Mouse (Mus musculus): Measurements from ENCODE around the gene Ppp1r1a. TPM values are rescaled to one million over a fixed set of nuclear protein-coding genes. Genes with fewer than 3 reads are reported as not detected.

The Ppp1r1a gene
- polyA plus RNA-seq, 1 experiment: 19.9 TPM

- Histone ChIP-seq H3K9me3 (replicated peaks; ENCODE audit: control insufficient read depth, insufficient read depth, low read length, poor library complexity, severe bottlenecking) (no peaks in the 10 kb centered on the region), H3K9ac (ENCODE audit: low read depth, poor library complexity, severe bottlenecking) (no peak overlapping the region), H3K4me1 (ENCODE audit: control insufficient read depth, insufficient read depth, low read length) (peaks cover 3% of the 10 kb centered on the region), H3K27me3 (ENCODE audit: control insufficient read depth, insufficient read depth, low read length, poor library complexity, severe bottlenecking) (peaks cover 4% of the 10 kb centered on the region; the same call in 1 of the 2 replicates), H3K36me3 (ENCODE audit: control insufficient read depth, insufficient read depth, low read length, poor library complexity, severe bottlenecking) (no peaks in the 10 kb centered on the region), H3K4me3 (ENCODE audit: low read depth, low read length) (no peak overlapping the region), H3K27ac (ENCODE audit: insufficient read depth, low read length) (no peak overlapping the region)
- TF ChIP-seq POLR2A (IDR thresholded peaks at IDR 0.05; ENCODE audit: insufficient read depth, low read length) (no peak), CTCF (IDR thresholded peaks at IDR 0.05; ENCODE audit: low read depth, low read length) (no peak), EP300 (IDR thresholded peaks at IDR 0.05; ENCODE audit: insufficient read depth, low read depth, low read length) (no peak)
Measured at GRCm38 (mm10) chr15:103500723-103501122, 37.1 kb downstream of the Ppp1r1a start.

GRCm38 (mm10) chr15:103498157-103498556 is 39.6 kb downstream of the Ppp1r1a start:
- no peaks in the 10 kb centered on the region for H3K9me3 ChIP-seq (replicated peaks; ENCODE audit: control insufficient read depth, insufficient read depth, low read length, poor library complexity, severe bottlenecking)
- no peak overlapping the region for H3K27ac ChIP-seq (ENCODE audit: insufficient read depth, low read length)
- TF ChIP-seq CTCF (IDR thresholded peaks at IDR 0.05; ENCODE audit: low read depth, low read length) (no peak), EP300 (IDR thresholded peaks at IDR 0.05; ENCODE audit: insufficient read depth, low read depth, low read length) (no peak), POLR2A (IDR thresholded peaks at IDR 0.05; ENCODE audit: insufficient read depth, low read length) (no peak)
- H3K4me3 ChIP-seq (ENCODE audit: low read depth, low read length): no peak overlapping the region
- no peaks in the 10 kb centered on the region for H3K36me3 ChIP-seq (ENCODE audit: control insufficient read depth, insufficient read depth, low read length, poor library complexity, severe bottlenecking)
- no peaks in the 10 kb centered on the region for H3K4me1 ChIP-seq (ENCODE audit: control insufficient read depth, insufficient read depth, low read length)
- no peak overlapping the region for H3K9ac ChIP-seq (ENCODE audit: low read depth, poor library complexity, severe bottlenecking)
- H3K27me3 ChIP-seq (ENCODE audit: control insufficient read depth, insufficient read depth, low read length, poor library complexity, severe bottlenecking): peaks cover 4% of the 10 kb centered on the region; the same call in 1 of the 2 replicates

- H3K36me3 ChIP-seq (ENCODE audit: control insufficient read depth, insufficient read depth, low read length, poor library complexity, severe bottlenecking): no peaks in the 10 kb centered on the region
- TF ChIP-seq EP300 (IDR thresholded peaks at IDR 0.05; ENCODE audit: insufficient read depth, low read depth, low read length) (no peak), CTCF (IDR thresholded peaks at IDR 0.05; ENCODE audit: low read depth, low read length) (no peak), POLR2A (IDR thresholded peaks at IDR 0.05; ENCODE audit: insufficient read depth, low read length) (no peak)
- no peak overlapping the region for H3K9ac ChIP-seq (ENCODE audit: low read depth, poor library complexity, severe bottlenecking)
- H3K27ac ChIP-seq (ENCODE audit: insufficient read depth, low read length): no peak overlapping the region
- H3K4me1 ChIP-seq (ENCODE audit: control insufficient read depth, insufficient read depth, low read length): no peaks in the 10 kb centered on the region
- no peaks in the 10 kb centered on the region; the same call in 1 of the 2 replicates for H3K27me3 ChIP-seq (ENCODE audit: control insufficient read depth, insufficient read depth, low read length, poor library complexity, severe bottlenecking)
- H3K9me3 ChIP-seq (replicated peaks; ENCODE audit: control insufficient read depth, insufficient read depth, low read length, poor library complexity, severe bottlenecking): no peaks in the 10 kb centered on the region
- no peak overlapping the region for H3K4me3 ChIP-seq (ENCODE audit: low read depth, low read length)
Measured at GRCm38 (mm10) chr15:103496204-103497140, 41.3 kb downstream of the Ppp1r1a start.

GRCm38 (mm10) chr15:103488336-103488735 is 49.5 kb downstream of the Ppp1r1a start:
- no peaks in the 10 kb centered on the region for H3K36me3 ChIP-seq (ENCODE audit: control insufficient read depth, insufficient read depth, low read length, poor library complexity, severe bottlenecking)
- no peaks in the 10 kb centered on the region for H3K9me3 ChIP-seq (replicated peaks; ENCODE audit: control insufficient read depth, insufficient read depth, low read length, poor library complexity, severe bottlenecking)
- H3K4me3 ChIP-seq (ENCODE audit: low read depth, low read length): no peak overlapping the region
- H3K27me3 ChIP-seq (ENCODE audit: control insufficient read depth, insufficient read depth, low read length, poor library complexity, severe bottlenecking): no peaks in the 10 kb centered on the region; the same call in 1 of the 2 replicates
- no peaks in the 10 kb centered on the region for H3K4me1 ChIP-seq (ENCODE audit: control insufficient read depth, insufficient read depth, low read length)
- no peak overlapping the region for H3K9ac ChIP-seq (ENCODE audit: low read depth, poor library complexity, severe bottlenecking)
- H3K27ac ChIP-seq (ENCODE audit: insufficient read depth, low read length): no peak overlapping the region
- TF ChIP-seq POLR2A (IDR thresholded peaks at IDR 0.05; ENCODE audit: insufficient read depth, low read length) (no peak), EP300 (IDR thresholded peaks at IDR 0.05; ENCODE audit: insufficient read depth, low read depth, low read length) (no peak), CTCF (IDR thresholded peaks at IDR 0.05; ENCODE audit: low read depth, low read length) (no peak)

- H3K4me1 ChIP-seq (ENCODE audit: control insufficient read depth, insufficient read depth, low read length): no peaks in the 10 kb centered on the region
Measured at GRCm38 (mm10) chr15:103486658-103487057, 51.1 kb downstream of the Ppp1r1a start.

GRCm38 (mm10) chr15:103485106-103485505 is 52.7 kb downstream of the Ppp1r1a start:
- no peak overlapping the region for H3K27ac ChIP-seq (ENCODE audit: insufficient read depth, low read length)

More at GRCm38 (mm10) chr15:103486658-103487057, 51.1 kb downstream of the Ppp1r1a start:
- no peak for TF ChIP-seq CTCF (IDR thresholded peaks at IDR 0.05; ENCODE audit: low read depth, low read length)
- TF ChIP-seq EP300 (IDR thresholded peaks at IDR 0.05; ENCODE audit: insufficient read depth, low read depth, low read length): no peak
- no peak for TF ChIP-seq POLR2A (IDR thresholded peaks at IDR 0.05; ENCODE audit: insufficient read depth, low read length)
- Histone ChIP-seq H3K9ac (ENCODE audit: low read depth, poor library complexity, severe bottlenecking) (no peak overlapping the region), H3K4me3 (ENCODE audit: low read depth, low read length) (no peak overlapping the region), H3K27me3 (ENCODE audit: control insufficient read depth, insufficient read depth, low read length, poor library complexity, severe bottlenecking) (no peaks in the 10 kb centered on the region; the same call in none of the 2 replicates), H3K36me3 (ENCODE audit: control insufficient read depth, insufficient read depth, low read length, poor library complexity, severe bottlenecking) (no peaks in the 10 kb centered on the region), H3K9me3 (replicated peaks; ENCODE audit: control insufficient read depth, insufficient read depth, low read length, poor library complexity, severe bottlenecking) (no peaks in the 10 kb centered on the region), H3K27ac (ENCODE audit: insufficient read depth, low read length) (no peak overlapping the region)

More at GRCm38 (mm10) chr15:103485106-103485505, 52.7 kb downstream of the Ppp1r1a start:
- Histone ChIP-seq H3K9ac (ENCODE audit: low read depth, poor library complexity, severe bottlenecking) (no peak overlapping the region), H3K36me3 (ENCODE audit: control insufficient read depth, insufficient read depth, low read length, poor library complexity, severe bottlenecking) (no peaks in the 10 kb centered on the region), H3K9me3 (replicated peaks; ENCODE audit: control insufficient read depth, insufficient read depth, low read length, poor library complexity, severe bottlenecking) (no peaks in the 10 kb centered on the region), H3K27me3 (ENCODE audit: control insufficient read depth, insufficient read depth, low read length, poor library complexity, severe bottlenecking) (no peaks in the 10 kb centered on the region; the same call in none of the 2 replicates), H3K4me1 (ENCODE audit: control insufficient read depth, insufficient read depth, low read length) (no peaks in the 10 kb centered on the region), H3K4me3 (ENCODE audit: low read depth, low read length) (no peak overlapping the region)
- TF ChIP-seq EP300 (IDR thresholded peaks at IDR 0.05; ENCODE audit: insufficient read depth, low read depth, low read length) (no peak), POLR2A (IDR thresholded peaks at IDR 0.05; ENCODE audit: insufficient read depth, low read length) (no peak), CTCF (IDR thresholded peaks at IDR 0.05; ENCODE audit: low read depth, low read length) (no peak)

Measured in ES-Bruce4 (cell line).